Mouse (Mus musculus) neutrophil, adult 59 days (primary cell): ENCODE results near the gene Ddt. TPM values are rescaled to one million over a fixed set of nuclear protein-coding genes. Genes with fewer than 3 reads are reported as not detected.

Experiments
- total RNA-seq, 2 experiments: library from RNA; stranded (reverse); gene quantifications; 1 replicate in 1 of 2; 2 replicates in 1 of 2; pipeline ENCODE4 v1.2.4; 2023

Ddt gene
- 10 to 100 TPM in 1 of 2 experiments, 1 to 10 TPM in 1; 9.8 to 11.7 TPM for total RNA-seq

DNA sequence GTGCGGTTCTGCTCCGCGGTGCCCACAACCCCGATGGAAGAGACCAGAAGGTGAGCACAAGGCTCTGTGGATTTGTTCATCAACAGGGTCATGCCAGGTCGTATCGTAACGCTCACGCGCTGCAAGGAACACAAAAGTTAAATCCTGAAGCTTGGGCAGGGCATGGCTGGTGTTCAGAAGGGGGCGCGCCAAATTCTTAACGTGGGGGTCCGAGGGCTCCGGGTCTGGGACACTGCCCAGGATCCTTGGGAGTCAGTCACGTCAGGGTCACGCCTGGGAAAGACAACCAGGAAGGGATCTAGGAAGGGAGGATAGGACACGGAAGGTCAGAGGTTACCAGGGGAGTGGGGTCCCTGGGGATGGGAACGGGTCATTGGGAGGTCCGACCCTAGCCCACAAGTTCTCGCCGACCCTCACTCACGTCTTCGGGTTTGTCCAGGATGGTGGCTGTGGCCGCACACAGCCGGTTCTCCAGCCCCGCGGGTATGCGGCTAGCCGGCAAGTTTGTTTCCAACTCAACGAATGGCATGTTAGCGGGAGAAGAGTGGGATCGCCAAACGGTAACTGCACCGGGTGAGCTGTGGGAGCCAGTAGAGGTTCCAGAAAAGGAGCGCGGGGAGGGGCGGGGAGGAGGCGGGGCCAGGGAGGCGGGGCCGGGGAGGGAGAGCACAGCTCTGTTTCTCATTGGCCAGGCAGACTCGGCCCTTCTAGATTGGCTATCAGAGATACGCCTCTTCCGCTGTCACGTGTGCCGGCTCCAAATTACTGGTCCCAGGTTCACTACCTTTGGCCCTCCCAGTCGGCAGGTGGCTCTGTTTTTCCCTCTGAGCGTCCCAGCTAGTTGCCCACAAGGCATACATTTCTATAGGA lies at the start of gene Ddt:
Gene Ddt, minus strand, starts transcription at position 620 of the 870 bp plus-strand sequence.

DNA sequence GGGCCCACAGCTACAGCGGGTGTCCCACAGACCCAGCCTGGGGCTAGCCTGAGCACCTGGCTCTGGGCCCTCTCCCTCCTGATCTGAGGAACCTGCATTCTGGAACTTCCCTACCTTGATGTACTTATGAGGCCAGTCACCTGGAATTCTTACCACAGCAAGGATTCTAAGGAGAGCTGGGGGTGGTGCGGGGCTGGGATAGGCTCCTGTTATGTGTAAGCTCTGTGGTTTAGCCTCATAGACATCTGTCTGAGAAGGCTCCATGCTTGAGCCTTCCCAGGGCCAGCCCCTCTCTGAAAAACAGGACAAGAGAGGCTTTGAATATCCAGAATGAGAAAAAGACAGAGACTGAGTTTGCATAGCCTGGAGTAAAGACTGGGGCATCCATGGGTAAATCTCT lies 49.2 kb upstream of the Ddt start, which contains the start of gene Gstt4:
Gene Gstt4, minus strand, starts transcription at position 101 of the 400 bp plus-strand sequence.

DNA sequence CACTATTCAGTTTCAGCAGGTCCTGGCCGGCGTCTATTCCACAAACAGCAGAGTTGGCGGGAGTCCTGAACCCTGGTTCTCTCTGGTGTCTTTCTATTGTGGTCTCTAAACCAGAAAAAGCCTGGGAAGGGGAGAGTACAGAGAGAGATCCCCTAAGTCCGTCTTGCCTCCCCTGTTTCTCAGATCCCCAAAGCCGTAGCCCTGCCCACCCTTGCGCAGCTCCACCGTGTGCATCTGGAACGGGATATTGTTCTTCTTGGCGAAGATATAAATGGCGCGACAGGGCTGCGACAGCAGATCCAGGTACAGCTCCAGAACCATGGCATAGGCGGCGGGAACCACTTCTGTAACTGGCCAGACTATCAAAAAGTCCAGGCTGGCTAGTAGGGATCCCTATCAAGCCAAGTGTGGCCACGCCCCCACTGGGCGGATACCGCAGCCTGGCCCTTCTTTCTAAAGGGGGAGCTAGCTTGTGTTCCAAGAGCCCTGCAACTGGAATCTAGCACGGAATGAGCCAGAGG lies 25.0 kb upstream of the Ddt start, which contains the start of gene Gstt1:
Gene Gstt1, minus strand, starts transcription at position 409 of the 521 bp plus-strand sequence.

DNA sequence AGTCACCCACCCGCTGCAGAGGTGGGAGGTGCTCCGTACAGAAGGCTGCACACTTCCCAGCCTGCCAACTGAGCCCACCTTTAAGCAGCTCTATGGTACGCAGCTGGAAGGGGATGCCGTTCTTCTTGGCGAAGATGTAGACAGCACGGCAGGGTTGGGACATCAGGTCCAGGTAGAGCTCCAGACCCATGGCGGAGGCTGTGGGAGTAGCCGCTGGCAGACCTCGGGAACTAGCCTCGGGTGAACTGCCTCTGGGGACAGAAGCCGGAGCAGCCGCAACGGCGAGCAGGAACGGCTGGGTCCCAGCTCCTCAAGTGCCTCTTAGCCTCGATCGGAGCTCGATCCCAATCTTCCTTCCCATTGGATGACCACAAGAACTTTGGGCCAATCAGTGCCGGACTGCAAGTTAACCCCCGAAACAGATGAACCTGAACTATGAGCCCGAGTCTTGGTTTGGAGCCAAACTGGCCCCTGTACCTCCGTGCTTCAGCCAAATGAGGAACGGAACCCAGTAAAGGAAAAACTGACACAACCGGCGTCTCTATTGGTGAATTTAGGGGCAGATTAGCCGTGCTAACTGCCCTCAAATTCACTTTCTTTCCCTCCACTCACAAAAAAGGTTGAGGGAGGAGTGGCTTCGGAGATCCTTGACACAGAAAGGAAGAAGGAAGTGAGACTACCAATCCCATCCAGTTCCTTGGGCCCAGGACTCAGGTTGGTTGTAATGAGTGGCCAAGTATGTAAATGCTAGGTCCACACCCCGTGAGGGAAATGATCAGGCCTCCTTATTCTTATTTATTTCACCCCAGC lies 7.8 kb upstream of the Ddt start, which contains the start of the genes Gm20441 and Gstt3:
Gene Gm20441, minus strand, starts transcription at position 186 of the 810 bp plus-strand sequence.
Gene Gstt3, minus strand, starts transcription at position 646 of the 810 bp plus-strand sequence.

DNA sequence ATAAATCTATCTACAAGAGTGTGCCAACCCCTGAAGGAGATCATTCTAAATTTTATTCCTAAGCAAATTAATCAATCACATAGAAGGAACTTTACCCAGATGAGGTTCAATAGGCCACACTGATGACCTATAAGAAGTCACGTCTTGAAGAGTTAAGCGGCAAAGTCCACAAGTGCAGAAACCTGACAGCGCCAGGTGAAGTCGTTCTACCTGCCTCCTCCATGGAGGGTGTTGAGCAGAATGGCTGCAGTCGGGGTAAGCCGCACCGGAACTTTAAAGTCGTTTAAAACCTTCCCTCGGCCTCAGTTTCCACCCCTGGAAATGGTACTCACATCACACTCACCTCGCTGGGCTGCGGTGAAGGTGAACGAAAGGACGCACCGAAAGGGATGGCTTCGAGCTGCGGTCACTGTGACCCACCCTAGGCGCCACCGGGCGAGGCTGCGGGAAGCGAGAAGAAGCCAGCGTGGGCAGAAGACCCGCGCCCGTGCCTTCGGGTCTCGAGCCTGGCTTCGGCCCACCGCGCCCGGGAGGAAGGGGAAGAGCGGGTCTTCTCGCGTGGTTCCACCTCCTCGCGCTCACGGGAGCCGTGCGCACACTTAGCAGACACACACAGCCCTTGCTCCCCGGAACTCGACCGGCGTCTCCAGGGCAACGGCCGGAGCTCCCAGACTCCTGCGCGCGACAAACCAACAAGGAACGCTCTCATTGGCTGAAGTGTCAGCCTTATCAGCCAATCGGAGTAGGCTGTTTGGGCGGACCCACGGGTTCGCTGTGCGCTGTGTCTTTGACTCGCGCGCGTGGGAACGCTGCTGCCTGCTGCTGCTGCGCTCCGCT lies 9.3 kb downstream of the Ddt start, which contains the start of gene Cabin1:
Gene Cabin1, minus strand, starts transcription at position 660 of the 837 bp plus-strand sequence.

Other genes with a start within 250 kb of the Ddt start
- 1 to 10 TPM; 4.2 to 5.8 TPM for gene Lrrc75b, start 213.1 kb downstream of the Ddt start, total RNA-seq
- 1 to 10 TPM; 9.2 to 9.8 TPM for gene Ggt1, start 211.8 kb downstream of the Ddt start, total RNA-seq
- gene Ggt5, start 184.1 kb downstream of the Ddt start, total RNA-seq: 10 to 100 TPM; 23.6 to 28.5 TPM
- gene Susd2, start 129.4 kb downstream of the Ddt start, total RNA-seq: under 1 TPM; 0.88 to 0.89 TPM
- 10 to 100 TPM; 64.4 to 64.5 TPM for gene Cabin1, start 9.1 kb downstream of the Ddt start, total RNA-seq
- not detected for gene Gm20441, start 7.5 kb upstream of the Ddt start, total RNA-seq
- 1 to 10 TPM; 3.4 to 3.5 TPM for gene Gstt3, start 8.0 kb upstream of the Ddt start, total RNA-seq
- gene Gstt1, start 25.2 kb upstream of the Ddt start, total RNA-seq: 1 to 10 TPM in 1 of 2 experiments, not detected in 1; 2.6 TPM
- gene Gstt4, start 49.1 kb upstream of the Ddt start, total RNA-seq: not detected
- gene Gstt2, start 64.0 kb upstream of the Ddt start, total RNA-seq: 1 to 10 TPM; 5.0 to 6.8 TPM
- 10 to 100 TPM; 66.0 to 70.6 TPM for gene Mif, start 86.8 kb upstream of the Ddt start, total RNA-seq
- 1 to 10 TPM in 1 of 2 experiments, under 1 TPM in 1; 0.60 to 3.3 TPM for gene Derl3, start 120.0 kb upstream of the Ddt start, total RNA-seq
- gene Smarcb1, start 148.2 kb upstream of the Ddt start, total RNA-seq: 10 to 100 TPM; 32.6 to 36.4 TPM
- gene Chchd10, start 159.7 kb upstream of the Ddt start, total RNA-seq: 10 to 100 TPM in 1 of 2 experiments, 1 to 10 TPM in 1; 6.7 to 10.1 TPM
- under 1 TPM in 1 of 2 experiments, not detected in 1; 0.60 TPM for gene Mmp11, start 163.1 kb upstream of the Ddt start, total RNA-seq
- under 1 TPM in 1 of 2 experiments, not detected in 1; 0.53 TPM for gene Gm867, start 167.3 kb upstream of the Ddt start, total RNA-seq
- gene Vpreb3, start 169.6 kb upstream of the Ddt start, total RNA-seq: 10 to 100 TPM in 1 of 2 experiments, 1 to 10 TPM in 1; 5.8 to 12.6 TPM
- gene Gm5134, start 181.1 kb upstream of the Ddt start, total RNA-seq: under 1 TPM in 1 of 2 experiments, not detected in 1; 0.18 TPM